Mouse (Mus musculus) G1E-ER4 (cell line): Measurements from ENCODE around the gene Cped1. TPM values are rescaled to one million over a fixed set of nuclear protein-coding genes. Genes with fewer than 3 reads are reported as not detected.

Experiments used
- GATA1 ChIP-seq: IDR thresholded peaks from one replicate; pipeline ENCODE4 v1.8.0; 2012; ENCODE audit warnings: low read length, inconsistent platforms
- polyA plus RNA-seq: library from polyadenylated mRNA; stranded (reverse); fragments of >175 nt; gene quantifications from 2 replicates; pipeline ENCODE4 v1.2.3, GENCODE M21; 2012

The Cped1 gene
- polyA plus RNA-seq, 1 experiment = not detected

DNA sequence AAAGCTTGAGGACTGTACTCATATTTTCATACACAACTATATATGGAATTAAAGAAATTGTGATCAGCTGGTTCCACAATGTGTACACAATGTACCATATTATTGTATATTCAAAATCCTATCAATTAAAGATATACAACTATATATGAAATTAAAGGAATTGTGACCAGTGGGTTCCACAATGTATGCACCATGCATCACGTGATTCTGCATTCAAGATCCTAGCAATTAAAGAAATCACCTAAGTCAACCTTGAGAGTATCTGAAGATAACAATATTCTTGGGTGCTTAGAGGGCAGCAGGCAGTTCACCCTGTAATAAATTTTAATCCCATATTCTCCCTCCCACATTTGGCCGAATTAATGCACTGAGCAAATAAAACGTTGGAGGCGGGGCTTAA lies 280.3 kb downstream of the Cped1 start:
- no peak for TF ChIP-seq GATA1

DNA sequence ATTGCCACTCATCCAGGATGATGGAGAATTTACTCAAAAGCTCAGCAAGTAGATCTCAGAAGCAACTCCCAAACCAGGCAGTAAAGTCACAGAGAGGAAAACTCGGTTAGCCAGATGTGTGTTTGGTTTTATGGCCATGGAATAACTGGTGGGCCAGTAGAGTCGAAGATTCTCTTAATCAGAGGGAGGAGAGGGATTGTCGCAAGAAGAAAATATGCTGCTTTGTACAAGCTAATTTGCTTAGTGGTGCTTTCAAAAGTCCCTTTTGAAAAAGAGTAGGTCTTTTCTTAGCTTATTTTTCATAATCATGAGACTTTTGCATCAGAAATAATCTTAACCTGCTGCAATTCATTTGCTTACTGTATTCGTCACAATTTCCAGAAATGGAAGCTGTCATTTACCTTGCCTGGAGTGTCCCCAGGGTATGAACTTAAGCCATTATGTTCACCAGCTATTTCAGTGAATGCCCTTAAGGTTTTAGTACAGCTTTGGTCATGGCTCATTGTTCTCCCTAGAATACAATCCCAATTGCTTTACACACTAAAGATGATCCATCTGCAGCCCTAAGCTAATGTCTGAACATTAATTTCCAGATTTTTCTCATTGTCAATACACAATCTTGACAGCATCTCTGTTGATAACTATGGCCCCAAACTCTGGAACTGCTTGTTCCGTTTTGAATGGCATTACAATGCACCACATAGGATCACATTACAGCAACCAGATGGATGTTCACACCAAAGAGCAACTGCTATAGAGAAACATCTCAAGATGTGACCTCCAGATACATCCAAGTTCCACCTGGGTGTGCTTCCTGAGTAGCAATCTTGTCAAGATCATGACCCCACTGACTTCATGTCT lies 282.3 kb downstream of the Cped1 start:
- no peak for TF ChIP-seq GATA1

DNA sequence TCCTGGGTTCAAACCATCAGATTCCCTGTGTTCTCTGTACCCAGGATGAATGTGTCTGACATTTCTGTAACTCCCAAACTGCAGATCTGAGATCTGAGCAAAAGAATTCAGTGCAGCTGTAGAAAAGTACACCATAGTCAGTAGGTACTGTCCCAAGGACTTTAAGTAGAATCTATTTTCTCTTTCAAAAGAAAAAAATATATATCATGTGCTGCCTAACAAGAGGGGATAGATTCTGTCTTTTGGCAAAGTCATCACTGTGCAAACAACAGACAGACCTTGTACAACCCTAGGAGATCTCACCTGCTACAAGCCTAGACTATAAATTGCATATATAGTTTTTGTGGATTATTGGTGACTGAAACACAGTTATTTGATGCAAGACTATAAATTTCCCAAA lies 283.0 kb downstream of the Cped1 start:
- no peak for TF ChIP-seq GATA1

DNA sequence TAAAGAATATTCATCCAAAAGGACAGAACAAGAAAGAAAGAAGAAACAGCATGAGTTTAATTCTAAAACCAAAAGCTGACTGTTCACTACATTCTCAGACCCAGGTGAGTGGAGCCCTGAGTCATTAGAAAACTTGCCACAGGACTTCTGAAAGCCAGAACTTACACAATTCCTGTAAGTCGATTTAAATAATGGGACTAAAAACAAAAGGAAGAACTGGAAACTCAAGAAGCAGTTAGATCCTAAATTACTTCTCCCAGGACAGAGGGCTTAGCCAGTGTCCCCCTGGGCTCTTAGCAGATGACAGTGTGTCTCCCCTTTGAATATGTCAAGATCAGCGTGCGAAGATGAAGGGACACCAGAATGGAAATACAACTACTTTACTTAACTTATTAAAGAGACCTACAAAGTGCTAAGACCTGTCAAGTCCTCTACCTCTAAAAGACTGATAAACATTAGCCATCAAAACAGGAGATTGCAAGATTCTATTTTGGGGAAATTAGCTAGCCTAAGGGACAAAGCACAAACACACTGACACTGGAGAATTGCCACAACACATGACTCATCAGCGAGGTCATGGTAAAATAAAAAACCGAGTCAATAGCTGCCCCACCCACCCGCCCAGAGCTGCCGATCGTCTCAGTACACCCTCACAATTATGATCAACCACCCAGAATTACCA lies 284.3 kb downstream of the Cped1 start:
- TF ChIP-seq GATA1 = no peak

DNA sequence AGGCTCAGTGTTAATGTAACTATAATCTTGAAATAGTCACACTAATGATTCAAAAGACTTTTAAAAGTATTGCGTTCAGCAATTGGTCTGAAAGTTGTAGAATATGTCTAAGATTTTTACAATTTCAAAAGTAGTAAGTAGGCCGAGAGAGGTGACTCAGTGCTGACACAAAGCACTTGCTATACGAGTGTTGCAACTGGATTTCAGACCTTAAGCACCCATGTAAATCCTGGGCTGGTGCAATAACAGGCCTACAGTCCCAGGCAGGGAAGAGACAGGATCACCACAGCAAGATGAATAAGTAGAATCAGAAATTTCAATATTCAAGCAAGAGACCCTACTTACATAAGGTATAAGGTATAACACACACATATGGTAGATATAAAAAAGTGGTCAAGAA lies 292.2 kb downstream of the Cped1 start:
- TF ChIP-seq GATA1 = no peak

DNA sequence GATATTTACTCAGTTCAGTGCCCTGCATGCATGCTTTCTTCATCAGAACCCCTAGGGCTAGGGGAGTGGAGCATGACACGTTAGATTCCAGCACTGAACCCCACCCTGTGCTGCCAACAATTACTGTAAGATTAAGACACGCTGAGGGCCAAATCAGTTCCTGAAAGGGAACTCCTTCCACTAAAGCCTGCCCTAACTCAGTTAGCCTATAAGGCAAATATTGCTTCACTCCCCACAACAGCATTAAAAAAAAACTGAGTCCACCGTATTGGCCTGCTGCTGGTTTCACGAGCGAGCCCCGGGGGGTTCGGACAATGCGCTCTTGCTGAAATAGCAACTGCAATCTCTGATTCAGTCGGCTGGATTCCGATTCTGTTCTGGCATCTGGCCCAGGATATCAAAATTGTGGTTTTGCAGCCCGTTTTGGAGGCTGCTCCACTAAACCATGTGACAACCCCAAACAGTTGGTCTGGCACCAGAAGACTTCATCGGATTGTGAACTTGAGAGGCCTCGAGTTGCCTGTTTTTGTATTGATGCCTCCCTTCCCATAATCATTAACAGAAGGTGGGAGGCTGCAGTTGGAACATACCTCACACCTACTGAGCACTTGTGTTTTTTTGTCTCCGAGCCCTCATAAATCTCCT lies 294.6 kb downstream of the Cped1 start:
- TF ChIP-seq GATA1 = no peak

DNA sequence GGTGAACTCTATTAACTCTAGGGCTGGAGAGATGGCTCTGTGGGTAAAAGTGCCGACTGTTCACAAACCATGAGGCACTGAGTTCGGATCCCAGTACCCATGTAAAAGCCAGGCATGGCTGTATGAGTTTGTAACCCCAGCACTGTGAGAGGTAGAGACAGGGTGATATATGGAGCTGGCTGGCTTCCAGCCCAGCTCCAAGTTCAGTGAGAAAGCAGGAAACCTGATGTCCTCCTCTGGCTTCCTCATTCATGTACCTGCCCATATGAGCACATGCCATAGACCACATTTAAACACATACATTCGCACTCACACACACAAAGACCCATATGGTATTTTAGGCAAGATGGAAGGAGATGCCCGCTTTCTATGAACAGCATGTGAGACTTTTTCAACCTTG lies 296.7 kb downstream of the Cped1 start:
- no peak for TF ChIP-seq GATA1

DNA sequence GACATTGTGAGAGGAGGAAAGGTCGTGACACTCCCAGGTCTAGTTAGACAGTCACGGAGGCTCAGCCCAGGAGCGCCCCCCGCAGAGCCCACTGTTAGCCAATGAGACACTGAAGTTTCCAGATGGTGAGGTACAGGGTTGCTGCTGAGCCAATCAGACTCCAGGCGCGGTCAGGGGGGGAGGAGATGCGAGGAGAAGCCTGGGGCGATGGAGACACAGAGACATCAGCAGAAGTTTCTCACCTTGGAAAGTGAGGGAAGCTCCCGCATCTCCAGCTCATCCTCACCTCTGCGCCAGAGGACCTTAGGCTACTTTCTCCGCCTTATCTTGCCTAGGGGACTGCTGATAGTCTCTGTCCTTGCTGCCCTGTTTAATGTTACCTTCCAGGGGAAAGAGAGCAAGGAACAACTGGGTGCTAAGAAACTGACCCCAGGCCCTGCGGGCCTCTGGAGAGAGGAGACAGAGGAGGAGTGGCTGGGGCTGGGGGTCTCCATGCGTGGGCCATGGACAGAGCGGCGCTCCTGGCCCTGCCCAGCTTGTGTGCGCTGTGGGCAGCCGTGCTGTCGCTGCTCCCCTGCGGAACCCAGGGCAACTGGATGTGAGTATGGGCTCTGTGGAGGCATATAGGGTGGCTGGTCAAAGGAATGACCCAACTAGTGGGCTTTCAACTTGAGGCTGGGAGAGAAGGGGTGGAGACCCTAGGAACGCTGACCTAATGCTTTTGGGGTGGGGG lies 302.5 kb downstream of the Cped1 start, which contains the start of gene Wnt16:
Gene Wnt16 (plus strand): TSS at position 224 of the 733 bp plus-strand sequence.
- TF ChIP-seq GATA1 = no peak

DNA sequence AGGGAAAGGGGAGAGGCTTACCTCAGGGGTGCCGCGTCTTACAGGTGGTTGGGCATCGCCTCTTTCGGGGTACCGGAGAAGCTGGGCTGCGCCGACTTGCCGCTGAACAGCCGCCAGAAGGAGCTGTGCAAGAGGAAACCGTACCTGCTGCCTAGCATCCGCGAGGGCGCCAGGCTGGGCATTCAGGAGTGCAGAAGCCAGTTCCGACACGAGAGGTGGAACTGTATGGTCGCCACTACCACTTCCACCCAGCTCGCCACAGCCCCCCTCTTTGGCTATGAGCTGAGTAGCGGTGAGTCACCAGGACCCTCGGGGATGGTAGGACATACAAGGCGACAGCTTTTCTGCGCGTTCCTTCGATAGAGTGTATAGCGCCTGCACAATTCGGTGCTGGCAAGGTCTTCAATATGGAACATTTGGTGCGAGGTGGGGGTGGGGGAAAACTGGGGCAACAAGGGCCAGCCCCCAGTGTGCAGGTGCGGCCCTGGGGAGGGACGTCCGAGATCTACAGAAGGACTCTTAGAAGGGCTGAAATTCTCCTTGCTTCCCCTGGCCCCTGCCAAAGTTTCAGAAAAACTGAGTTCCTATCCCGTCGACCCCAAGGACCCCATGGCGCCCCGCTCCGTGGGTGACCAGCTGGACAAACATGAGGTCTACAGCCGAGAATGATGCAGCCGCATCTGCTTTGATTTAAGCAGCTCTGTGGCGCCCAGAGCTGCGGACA lies 303.2 kb downstream of the Cped1 start:
- TF ChIP-seq GATA1 = no peak

DNA sequence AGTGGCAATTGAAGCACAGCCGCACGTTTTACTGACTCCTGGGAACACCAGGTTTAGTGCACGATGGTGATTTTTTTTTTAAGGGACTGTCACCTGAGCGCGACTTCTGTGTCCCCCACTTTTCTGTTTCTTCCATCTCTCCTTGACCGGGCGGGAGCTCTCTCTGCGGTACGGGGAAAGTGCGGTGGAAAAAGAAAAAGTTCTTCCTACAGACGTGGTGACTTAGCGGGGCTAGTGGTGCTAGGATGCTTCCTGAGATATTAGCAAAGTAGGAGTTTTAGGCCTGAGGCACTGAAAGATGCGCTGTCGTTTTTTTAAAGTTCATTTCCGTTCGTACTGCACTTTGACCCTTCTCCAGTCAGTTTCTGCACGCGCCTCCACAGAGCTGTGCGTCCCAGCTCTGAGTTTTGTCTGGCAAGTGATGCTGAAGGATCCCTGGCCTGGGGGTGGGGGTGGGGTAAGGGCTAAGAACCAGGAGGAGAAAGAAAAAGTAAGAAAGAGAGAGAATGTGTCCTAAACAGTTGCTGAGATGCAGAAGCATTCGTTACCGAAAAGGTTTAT lies 303.8 kb downstream of the Cped1 start:
- TF ChIP-seq GATA1 = no peak

DNA sequence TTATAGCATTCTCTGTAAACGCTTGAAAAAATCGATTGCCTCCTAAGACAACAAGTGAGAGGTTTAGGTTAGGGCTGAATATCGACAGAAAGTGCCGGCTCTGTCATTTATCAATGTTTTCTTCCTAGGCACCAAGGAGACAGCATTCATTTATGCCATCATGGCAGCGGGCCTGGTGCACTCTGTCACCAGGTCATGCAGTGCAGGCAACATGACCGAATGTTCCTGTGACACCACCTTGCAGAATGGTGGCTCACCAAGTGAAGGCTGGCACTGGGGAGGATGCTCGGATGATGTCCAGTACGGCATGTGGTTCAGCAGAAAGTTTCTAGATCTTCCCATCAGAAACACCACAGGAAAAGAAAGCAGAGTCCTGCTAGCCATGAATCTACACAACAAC lies 305.1 kb downstream of the Cped1 start:
- no peak for TF ChIP-seq GATA1

DNA sequence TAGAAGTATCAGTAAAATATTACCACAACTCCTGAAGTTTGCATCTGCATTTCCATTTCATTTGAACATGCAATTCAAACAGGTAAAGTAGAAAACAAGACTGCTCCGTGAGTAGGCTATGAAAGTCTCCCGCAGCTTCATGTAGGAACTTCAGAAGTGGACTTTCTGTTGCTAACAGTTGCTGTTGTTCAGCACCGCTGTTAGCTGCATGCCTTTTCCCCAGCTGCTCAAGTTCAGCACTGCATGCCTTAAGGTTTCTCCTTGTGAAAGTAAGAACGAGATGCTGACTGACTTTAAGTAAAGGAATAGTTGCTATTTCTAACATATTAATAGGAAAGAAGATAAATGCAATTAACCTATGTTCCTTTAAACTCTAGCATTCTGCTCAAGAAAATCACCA lies 306.3 kb downstream of the Cped1 start:
- TF ChIP-seq GATA1 = no peak

DNA sequence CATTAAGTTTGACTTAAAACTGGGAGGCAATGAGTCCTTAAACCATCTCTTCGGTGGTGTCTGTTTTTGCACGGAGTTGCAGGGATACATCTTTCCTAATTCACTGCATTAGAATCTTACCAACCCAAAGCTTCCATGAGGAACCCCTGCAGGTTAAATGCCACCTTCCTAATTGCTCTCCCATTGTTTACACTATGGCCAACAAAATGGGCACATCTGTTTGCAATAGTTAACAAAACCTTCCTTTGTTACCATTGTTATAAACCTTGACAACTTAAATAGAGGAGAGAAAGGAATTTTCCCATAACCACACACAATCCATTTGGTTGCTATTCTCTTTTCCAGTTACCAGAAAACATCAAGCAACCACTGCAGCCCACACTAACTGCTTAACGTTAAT lies 308.2 kb downstream of the Cped1 start:
- TF ChIP-seq GATA1 = no peak

DNA sequence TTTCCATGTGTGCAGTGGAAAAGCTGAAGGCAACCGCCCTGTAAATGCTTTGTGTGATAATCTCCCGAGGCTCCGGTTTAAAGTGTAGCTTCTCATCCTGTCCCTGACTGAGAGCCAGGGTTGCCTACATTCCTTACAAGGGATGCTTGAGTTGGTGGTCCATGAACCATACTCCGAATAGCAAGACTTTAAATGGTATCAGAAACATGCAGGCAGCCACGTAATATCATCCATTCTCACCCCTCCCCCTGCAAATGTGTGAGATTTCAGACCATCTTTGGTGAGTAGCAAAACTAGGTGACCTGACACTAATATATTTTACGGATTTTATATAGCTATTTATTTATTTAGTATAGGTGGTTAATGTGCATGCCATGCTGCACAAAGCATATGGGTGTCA lies 311.3 kb downstream of the Cped1 start:
- no peak for TF ChIP-seq GATA1

DNA sequence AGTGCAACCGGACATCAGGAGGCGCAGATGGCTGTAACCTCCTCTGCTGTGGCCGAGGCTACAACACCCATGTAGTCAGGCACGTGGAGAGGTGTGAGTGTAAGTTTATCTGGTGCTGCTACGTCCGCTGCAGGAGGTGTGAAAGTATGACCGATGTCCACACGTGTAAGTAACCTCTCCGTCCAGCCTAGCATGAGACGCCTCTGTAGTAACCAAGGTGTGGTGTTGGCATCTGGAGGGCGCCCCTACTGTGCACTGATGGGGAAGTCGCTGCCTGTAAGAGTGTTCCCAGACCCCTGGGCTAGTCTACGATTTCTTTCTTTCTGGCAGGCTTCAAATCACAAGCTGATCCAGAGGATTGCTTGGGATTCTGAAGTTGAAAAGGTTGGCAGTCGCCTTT lies 312.3 kb downstream of the Cped1 start:
- no peak for TF ChIP-seq GATA1

Other genes with a start within 250 kb of the Cped1 start
- gene Tspan12, start 133.4 kb upstream of the Cped1 start, polyA plus RNA-seq = not detected in 2 replicates
- 7.2 and 10.9 TPM in 2 replicates for gene Ing3, start 36.3 kb upstream of the Cped1 start, polyA plus RNA-seq